Mouse (Mus musculus) MEL (cell line): ENCODE measurements at regions not wholly inside any gene's neighbourhood (a gene's known extent, or its start where the extent isn't known, plus 50 kb on each side); places are given as distances from the start of the nearest gene placed in this dataset.

Experiments used
- CTCF ChIP-seq, 3 experiments: IDR thresholded peaks in 2 of 3; conservative IDR thresholded peaks in 1 of 3; 2 replicates each; pipeline ENCODE4 v1.5.1; 2011 to 2012; ENCODE audit warnings: low read length in 3 of 3, low read depth in 2 of 3, mild to moderate bottlenecking in 2 of 3, improper control_type of control experiment in 1 of 3, inconsistent platforms in 1 of 3, mixed read lengths in 1 of 3, moderate library complexity in 1 of 3; ENCODE audit not compliant: control insufficient read depth in 1 of 3, insufficient read depth in 1 of 3, poor library complexity in 1 of 3, severe bottlenecking in 1 of 3
- E2F4 ChIP-seq: IDR thresholded peaks from 2 replicates; pipeline ENCODE4 v1.6.1; 2011; ENCODE audit warnings: low read depth, low read length, improper control_type of control experiment, borderline replicate concordance
- EP300 ChIP-seq, 2 experiments: IDR thresholded peaks; 2 replicates each; pipeline ENCODE4 v1.6.1; 2011; ENCODE audit warnings: improper control_type of control experiment in 2 of 2, low read length in 2 of 2, low read depth in 1 of 2, mild to moderate bottlenecking in 1 of 2
- GABPA ChIP-seq: IDR thresholded peaks from 2 replicates; pipeline ENCODE4 v1.6.1; 2012; ENCODE audit warnings: low read depth, mild to moderate bottlenecking, inconsistent platforms, low read length, improper control_type of control experiment, moderate library complexity
- GATA1 ChIP-seq: IDR thresholded peaks from 2 replicates; pipeline ENCODE4 v1.6.1; 2011; ENCODE audit warnings: low read depth, low read length, improper control_type of control experiment
- HCFC1 ChIP-seq: IDR thresholded peaks from 2 replicates; pipeline ENCODE4 v1.6.1; 2012; ENCODE audit warnings: low read depth, mild to moderate bottlenecking, inconsistent platforms, low read length, improper control_type of control experiment, moderate library complexity
- JUND ChIP-seq: IDR thresholded peaks from 2 replicates; pipeline ENCODE4 v1.6.1; 2011; ENCODE audit warnings: low read depth, mild to moderate bottlenecking, improper control_type of control experiment, low read length
- MAX ChIP-seq: IDR thresholded peaks from 2 replicates; pipeline ENCODE4 v1.6.1; 2011; ENCODE audit warnings: low read length, improper control_type of control experiment
- MYC ChIP-seq: IDR thresholded peaks from 2 replicates; pipeline ENCODE4 v1.6.1; 2011; ENCODE audit warnings: low read depth, mild to moderate bottlenecking, low read length, improper control_type of control experiment, moderate library complexity
- POLR2A ChIP-seq, 2 experiments: IDR thresholded peaks; 2 replicates each; pipeline ENCODE4 v1.6.1; 2011 to 2012; ENCODE audit warnings: low read length in 2 of 2, mild to moderate bottlenecking in 2 of 2, control low read depth in 1 of 2, improper control_type of control experiment in 1 of 2, low read depth in 1 of 2, moderate library complexity in 1 of 2; ENCODE audit not compliant: control insufficient read depth in 1 of 2, insufficient read depth in 1 of 2, poor library complexity in 1 of 2
- SIN3A ChIP-seq: IDR thresholded peaks from 2 replicates; pipeline ENCODE4 v1.6.1; 2012; ENCODE audit warnings: low read length, improper control_type of control experiment, inconsistent platforms
- TAL1 ChIP-seq: IDR thresholded peaks from 2 replicates; pipeline ENCODE4 v1.6.1; 2012; ENCODE audit warnings: mild to moderate bottlenecking, inconsistent platforms, low read length, moderate library complexity, mixed read lengths
- TBP ChIP-seq: IDR thresholded peaks from 2 replicates; pipeline ENCODE4 v1.8.0; 2011; ENCODE audit warnings: low read depth, low read length, improper control_type of control experiment
- TCF12 ChIP-seq: IDR thresholded peaks from 2 replicates; pipeline ENCODE4 v1.6.1; 2014; ENCODE audit warnings: low read depth, mild to moderate bottlenecking, inconsistent platforms, low read length, improper control_type of control experiment, moderate library complexity

GRCm38 (mm10) chr2:53330680-53331079 is 139.2 kb downstream of the Arl6ip6 start:
- no peak; a peak in 1 of 6 replicates for TF ChIP-seq CTCF (IDR thresholded peaks at IDR 0.05 in 2 of 3, conservative IDR thresholded peaks at IDR 0.05 in 1 of 3; ENCODE audit: control insufficient read depth in 1 of 3, insufficient read depth in 1 of 3, low read depth in 2 of 3, low read length in 3 of 3, poor library complexity in 1 of 3, severe bottlenecking in 1 of 3)
- TF ChIP-seq MYC = no peak
- no peak for TF ChIP-seq HCFC1
- no peak for TF ChIP-seq TAL1
- TF ChIP-seq POLR2A (IDR thresholded peaks at IDR 0.05; ENCODE audit: control insufficient read depth in 1 of 2, insufficient read depth in 1 of 2, low read depth in 1 of 2, low read length in 2 of 2, poor library complexity in 1 of 2) = no peak
- TF ChIP-seq GABPA = no peak
- TF ChIP-seq E2F4 = no peak
- no peak for TF ChIP-seq TCF12
- no peak for TF ChIP-seq JUND
- TF ChIP-seq GATA1 = no peak
- TF ChIP-seq EP300 (IDR thresholded peaks at IDR 0.05; ENCODE audit: low read depth in 1 of 2, low read length in 2 of 2) = no peak
- no peak for TF ChIP-seq TBP
- TF ChIP-seq MAX = no peak
- no peak for TF ChIP-seq SIN3A
